Mouse (Mus musculus) adrenal gland, postnatal 25 days (tissue): ENCODE results near the gene Aif1. TPM values are rescaled to one million over a fixed set of nuclear protein-coding genes. Genes with fewer than 3 reads are reported as not detected.
"Not testable (repeated sequence)": the region's sequence is repeated elsewhere in the genome, so short reads cannot be mapped to it uniquely, and the experiment has no call there.

Experiments used
- DNase-seq: peaks from one replicate; pipeline ENCODE4 v3.0.0; 2021; ENCODE audit warnings: mixed read lengths
- total RNA-seq: library from RNA; stranded (reverse); gene quantifications from 2 replicates; pipeline ENCODE4 v1.2.3, GENCODE M21; 2021

Gene Aif1
- total RNA-seq, 1 experiment from 2014 or later: 3.0 TPM

GRCm38 (mm10) chr17:35140490-35140996 is 35.3 kb downstream of the Aif1 start:
- peak; percentile 47 for DNase-seq

GRCm38 (mm10) chr17:35139269-35139668 is 36.6 kb downstream of the Aif1 start:
- DNase-seq: no peak

GRCm38 (mm10) chr17:35135591-35136320 is 40.1 kb downstream of the Aif1 start:
- DNase-seq: no peak

GRCm38 (mm10) chr17:35134801-35135590 is 40.9 kb downstream of the Aif1 start, which contains the start of gene Bag6:
Gene Bag6 (plus strand): TSS chr17:35135178.
- peak; percentile 93 for DNase-seq

GRCm38 (mm10) chr17:35133517-35133916 is 42.4 kb downstream of the Aif1 start:
- no peak for DNase-seq

- DNase-seq: no peak
These were observed 43.7 kb downstream of the Aif1 start for GRCm38 (mm10) chr17:35132174-35132560.

- no peak for DNase-seq
These were observed 44.2 kb downstream of the Aif1 start, which contains the start of gene Apom for GRCm38 (mm10) chr17:35131500-35132173. Gene Apom (minus strand): TSS chr17:35132050.

GRCm38 (mm10) chr17:35131038-35131437 is 44.8 kb downstream of the Aif1 start:
- no peak for DNase-seq

- DNase-seq: no peak
These were observed 46.9 kb downstream of the Aif1 start for GRCm38 (mm10) chr17:35128996-35129395.

- DNase-seq: no peak
These were observed 48.9 kb downstream of the Aif1 start for GRCm38 (mm10) chr17:35127017-35127416.

- peak; percentile 81 for DNase-seq
These were observed 49.7 kb downstream of the Aif1 start, which contains the start of gene D17H6S53E for GRCm38 (mm10) chr17:35126206-35126611. Gene D17H6S53E (plus strand): TSS chr17:35126373.

GRCm38 (mm10) chr17:35125578-35125977 is 50.3 kb downstream of the Aif1 start:
- no peak for DNase-seq

- DNase-seq: no peak
These were observed 50.8 kb downstream of the Aif1 start for GRCm38 (mm10) chr17:35125081-35125480.

GRCm38 (mm10) chr17:35124261-35124896 is 51.5 kb downstream of the Aif1 start:
- not testable (repeated sequence) for DNase-seq

- DNase-seq: not testable (repeated sequence)
These were observed 52.6 kb downstream of the Aif1 start for GRCm38 (mm10) chr17:35123287-35123686.

GRCm38 (mm10) chr17:35121871-35122303 is 54.0 kb downstream of the Aif1 start, which contains the start of gene Csnk2b:
Gene Csnk2b (minus strand): TSS chr17:35122053.
- DNase-seq: peak; percentile 41

GRCm38 (mm10) chr17:35121143-35121799 is 54.6 kb downstream of the Aif1 start, which contains the start of gene Gpank1:
Gene Gpank1 (plus strand): TSS chr17:35121455.
- DNase-seq: peak; percentile 97
